Mouse (Mus musculus) midbrain, embryonic 15.5 days (tissue): Measurements from ENCODE around the gene Pou2f1. TPM values are rescaled to one million over a fixed set of nuclear protein-coding genes. Genes with fewer than 3 reads are reported as not detected.
A peak's percentile ranks its signal among the peaks of the same experiment; 100 is the strongest.

Source experiments
- ATAC-seq: fragments of 200-750 bp; cut with Nextera tagmentation; replicated peaks from 2 replicates; pipeline ENCODE4 v1.8.0; 2017; ENCODE audit warnings: moderate TSS enrichment
- H3K27ac ChIP-seq: fragments of 300-500 bp; sonication (generic); 2 replicates; pipeline ENCODE4 v1.5.1; 2015; ENCODE audit warnings: mild to moderate bottlenecking, inconsistent platforms
- H3K27me3 ChIP-seq: fragments of 300-500 bp; sonication (generic); replicated peaks from 2 replicates; pipeline ENCODE4 v1.6.1; 2015; ENCODE audit warnings: inconsistent platforms
- H3K36me3 ChIP-seq: fragments of 300-500 bp; sonication (generic); replicated peaks from 2 replicates; pipeline ENCODE4 v1.6.1; 2015; ENCODE audit warnings: inconsistent platforms
- H3K4me1 ChIP-seq: fragments of 300-500 bp; sonication (generic); 2 replicates; pipeline ENCODE4 v1.6.1; 2015; ENCODE audit warnings: inconsistent platforms
- H3K4me2 ChIP-seq: fragments of 300-500 bp; sonication (generic); 2 replicates; pipeline ENCODE4 v1.6.1; 2015; ENCODE audit warnings: inconsistent platforms, mild to moderate bottlenecking, moderate library complexity
- H3K4me3 ChIP-seq: fragments of 300-500 bp; sonication (generic); 2 replicates; pipeline ENCODE4 v1.5.1; 2015; ENCODE audit warnings: mild to moderate bottlenecking, inconsistent platforms
- H3K9ac ChIP-seq: fragments of 300-500 bp; sonication (generic); 2 replicates; pipeline ENCODE4 v1.6.1; 2015; ENCODE audit warnings: mild to moderate bottlenecking, inconsistent platforms
- H3K9me3 ChIP-seq: fragments of 300-500 bp; sonication (generic); 2 replicates; pipeline ENCODE4 v1.6.1; 2016; ENCODE audit warnings: inconsistent platforms
- WGBS: fragments of 180-500 bp; shearing (Covaris S2); methylation state at CpG from one replicate; pipeline ENCODE4 v1.1.7; 2015; ENCODE audit warnings: mixed read lengths; 5-methylcytosine and 5-hydroxymethylcytosine counted together
- polyA plus RNA-seq: library from polyadenylated mRNA; unstranded; fragments of >200 nt; fragmentation: Nextera tagmentation; extraction: Ambion mirVana; gene quantifications from 2 replicates; pipeline ENCODE4 v1.2.1, GENCODE M21; 2015

Gene Pou2f1
- polyA plus RNA-seq, 1 experiment from 2014 or later: 30.1 TPM

DNA sequence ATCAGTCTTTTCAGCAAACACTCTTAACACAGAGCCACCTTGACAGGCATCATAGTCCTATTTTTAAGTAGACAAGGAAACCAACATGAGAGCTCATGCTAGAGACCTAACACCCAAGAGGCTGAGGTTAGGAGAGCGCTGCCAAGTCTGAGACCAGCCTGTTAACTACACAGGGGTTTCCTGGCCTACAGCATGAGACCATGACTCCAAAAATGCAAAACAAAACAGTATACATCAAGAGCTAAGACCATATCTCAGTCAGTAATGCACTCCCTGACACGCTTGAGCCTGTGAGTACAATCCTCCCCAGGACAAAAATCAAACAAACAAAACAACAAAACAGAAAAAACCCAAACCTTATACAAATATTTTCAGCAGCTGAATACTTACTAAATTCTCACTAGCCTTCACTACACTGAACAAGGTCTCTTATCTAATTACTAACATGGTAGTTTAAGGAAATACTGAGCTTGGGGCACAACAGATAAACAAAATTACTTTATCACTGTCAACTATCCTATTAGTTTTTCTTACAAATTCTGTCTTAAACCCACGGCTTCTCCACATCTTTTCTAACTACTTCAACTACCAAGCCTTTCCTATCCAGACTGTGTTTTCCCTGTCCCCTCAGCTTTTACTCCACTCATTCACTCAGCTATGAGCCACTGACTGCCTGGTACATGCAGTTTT, 33.3 kb downstream of the Pou2f1 start:
- ATAC-seq: no peak
- H3K27ac ChIP-seq: no peak overlapping the region
- H3K9me3 ChIP-seq: no peaks in the 10 kb centered on the region
- no peak overlapping the region for H3K4me3 ChIP-seq
- no peaks in the 10 kb centered on the region for H3K36me3 ChIP-seq
- H3K27me3 ChIP-seq: no peaks in the 10 kb centered on the region
- H3K4me2 ChIP-seq: no peak overlapping the region
- no peak overlapping the region for H3K9ac ChIP-seq
- WGBS: 92% methylated on average over 3 of the region's 3 CpGs
- peaks cover 12% of the 10 kb centered on the region for H3K4me1 ChIP-seq

DNA sequence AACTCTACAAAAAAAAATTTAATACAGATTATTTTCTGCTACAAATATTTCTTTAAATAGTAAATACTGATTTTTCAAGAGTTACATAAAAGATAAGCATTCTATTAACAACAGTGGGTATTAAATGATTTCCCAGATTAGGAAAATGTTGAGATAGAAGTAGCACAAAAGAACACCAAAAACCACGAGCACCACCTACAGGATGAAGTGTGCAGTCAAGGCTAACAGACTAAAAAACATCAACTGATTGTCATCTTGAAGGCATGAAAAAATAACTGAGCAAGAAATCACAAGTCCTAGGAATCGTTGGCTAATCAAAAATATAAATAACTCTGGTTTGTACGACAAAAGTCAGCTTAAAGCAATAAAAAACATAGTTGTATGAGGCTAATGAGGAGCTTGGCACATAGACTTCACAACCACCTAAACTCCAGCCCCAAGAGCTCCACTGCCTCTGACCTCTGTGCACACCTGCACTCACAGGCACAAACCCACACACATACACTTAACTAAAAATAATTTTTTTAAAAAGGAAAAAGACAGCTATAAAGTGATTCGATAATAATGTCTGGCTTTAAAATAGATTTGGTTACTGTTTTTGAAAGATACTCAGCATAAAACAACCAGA, 35.3 kb downstream of the Pou2f1 start:
- 44% methylated on average over 4 of the region's 4 CpGs for WGBS
- H3K9ac ChIP-seq: no peak overlapping the region
- no peak overlapping the region for H3K4me2 ChIP-seq
- H3K9me3 ChIP-seq: no peaks in the 10 kb centered on the region
- H3K36me3 ChIP-seq: no peaks in the 10 kb centered on the region
- H3K27me3 ChIP-seq: no peaks in the 10 kb centered on the region
- H3K4me1 ChIP-seq: peaks cover 12% of the 10 kb centered on the region
- ATAC-seq: peak; percentile 65; the same call in 1 of the 2 replicates
- no peak overlapping the region for H3K4me3 ChIP-seq
- no peak overlapping the region for H3K27ac ChIP-seq

DNA sequence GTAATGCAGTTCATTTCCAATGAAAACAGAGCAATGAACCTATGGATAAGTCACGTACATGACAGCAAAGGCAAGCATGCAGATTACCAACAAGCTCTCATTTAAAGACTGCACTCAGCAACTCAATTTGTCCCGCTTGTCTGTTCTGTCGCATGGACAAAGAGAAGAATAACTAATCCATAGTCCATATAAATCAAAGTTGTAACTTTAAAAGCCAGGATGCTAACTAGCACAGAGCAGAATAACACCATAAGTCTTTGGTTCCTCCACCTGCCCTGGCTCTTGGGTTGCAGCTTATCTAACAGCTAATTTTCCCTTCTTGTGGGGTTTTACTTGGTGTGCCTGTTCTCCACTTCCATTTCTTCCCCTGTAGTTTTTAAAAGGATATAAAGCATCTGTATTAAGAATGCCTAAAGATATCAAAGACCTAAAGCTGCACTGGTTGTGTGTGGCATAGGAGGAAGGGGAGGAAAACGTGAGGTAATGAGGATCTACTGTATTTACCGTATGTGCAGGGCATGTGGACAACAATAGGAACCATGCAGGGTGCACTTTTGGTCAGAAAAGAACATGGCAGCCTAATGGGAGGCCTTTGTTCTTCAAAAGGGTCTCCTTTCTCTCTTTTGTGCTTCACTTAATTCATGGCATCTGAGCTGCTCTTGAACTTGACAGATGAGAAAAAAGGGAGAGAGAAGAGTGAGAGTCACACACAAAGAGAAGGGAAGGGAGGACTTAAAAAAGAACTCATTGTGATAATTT, 36.1 kb downstream of the Pou2f1 start:
- H3K27me3 ChIP-seq: no peaks in the 10 kb centered on the region
- ATAC-seq: peak; percentile 78
- no peak overlapping the region for H3K9ac ChIP-seq
- H3K36me3 ChIP-seq: no peaks in the 10 kb centered on the region
- no peak overlapping the region for H3K4me3 ChIP-seq
- 26% methylated on average over 5 of the region's 5 CpGs for WGBS
- H3K27ac ChIP-seq: no peak overlapping the region
- H3K4me2 ChIP-seq: no peak overlapping the region
- no peaks in the 10 kb centered on the region for H3K9me3 ChIP-seq
- H3K4me1 ChIP-seq: peaks cover 12% of the 10 kb centered on the region

DNA sequence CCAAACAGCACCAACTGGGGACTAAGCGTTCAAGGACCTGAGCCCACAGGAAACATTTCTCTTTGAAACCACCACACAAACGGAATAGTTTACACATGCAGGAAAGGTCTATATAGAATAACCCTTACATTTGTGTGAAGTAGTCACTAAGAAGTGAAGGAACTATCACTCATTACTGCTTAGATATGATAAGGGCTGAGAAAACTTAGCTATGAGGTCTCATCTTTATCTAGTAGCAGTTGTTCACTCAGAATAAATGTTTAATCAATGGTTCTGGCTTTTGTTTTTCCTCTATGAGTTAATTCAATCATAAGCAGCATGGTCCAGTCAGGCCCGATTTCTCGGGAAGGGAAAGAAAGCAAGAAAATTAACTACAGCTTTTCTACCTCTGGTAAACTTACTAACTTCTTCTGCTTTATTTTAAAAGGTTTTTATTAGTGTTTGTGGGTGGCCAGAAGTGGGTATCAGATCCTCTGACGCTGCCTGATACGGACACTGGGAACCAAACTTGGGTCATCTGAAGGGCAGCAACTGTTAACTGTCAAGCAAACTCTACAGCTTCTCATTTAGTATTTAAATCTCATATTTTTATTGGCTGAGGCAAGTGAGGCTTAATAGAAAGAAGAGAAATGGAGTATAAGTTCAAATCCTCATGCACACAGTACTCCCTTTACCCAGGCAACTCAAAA, 40.7 kb downstream of the Pou2f1 start:
- H3K27me3 ChIP-seq: no peaks in the 10 kb centered on the region
- H3K9me3 ChIP-seq: no peaks in the 10 kb centered on the region
- no peak for ATAC-seq
- H3K4me3 ChIP-seq: no peak overlapping the region
- peaks cover 12% of the 10 kb centered on the region for H3K4me1 ChIP-seq
- H3K36me3 ChIP-seq: no peaks in the 10 kb centered on the region
- WGBS: 88% methylated on average over 6 of the region's 6 CpGs
- H3K9ac ChIP-seq: no peak overlapping the region
- no peak overlapping the region for H3K4me2 ChIP-seq
- H3K27ac ChIP-seq: no peak overlapping the region

DNA sequence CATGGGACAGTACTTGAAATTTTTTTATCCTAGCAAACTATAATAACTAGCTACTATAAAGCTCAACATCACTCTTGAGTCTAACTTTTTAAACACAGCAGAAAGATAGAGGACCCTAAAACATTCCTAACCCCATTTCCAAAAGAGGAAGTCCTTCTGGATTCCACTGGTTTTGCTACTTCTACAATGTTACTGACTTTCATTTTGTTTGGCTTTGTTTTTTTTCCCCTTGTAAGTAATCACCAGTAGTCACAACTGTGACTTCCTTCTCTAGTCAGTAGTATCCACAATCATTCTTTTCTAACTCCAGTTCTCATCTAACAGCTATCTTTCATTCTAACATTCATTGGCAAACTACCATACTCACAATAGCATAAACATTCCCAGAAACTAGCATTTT, 44.3 kb downstream of the Pou2f1 start:
- ATAC-seq: no peak
- no peak overlapping the region for H3K9ac ChIP-seq
- H3K36me3 ChIP-seq: no peaks in the 10 kb centered on the region
- no peaks in the 10 kb centered on the region for H3K9me3 ChIP-seq
- H3K27me3 ChIP-seq: no peaks in the 10 kb centered on the region
- H3K27ac ChIP-seq: no peak overlapping the region
- H3K4me2 ChIP-seq: no peak overlapping the region
- no peak overlapping the region for H3K4me3 ChIP-seq
- H3K4me1 ChIP-seq: no peaks in the 10 kb centered on the region

DNA sequence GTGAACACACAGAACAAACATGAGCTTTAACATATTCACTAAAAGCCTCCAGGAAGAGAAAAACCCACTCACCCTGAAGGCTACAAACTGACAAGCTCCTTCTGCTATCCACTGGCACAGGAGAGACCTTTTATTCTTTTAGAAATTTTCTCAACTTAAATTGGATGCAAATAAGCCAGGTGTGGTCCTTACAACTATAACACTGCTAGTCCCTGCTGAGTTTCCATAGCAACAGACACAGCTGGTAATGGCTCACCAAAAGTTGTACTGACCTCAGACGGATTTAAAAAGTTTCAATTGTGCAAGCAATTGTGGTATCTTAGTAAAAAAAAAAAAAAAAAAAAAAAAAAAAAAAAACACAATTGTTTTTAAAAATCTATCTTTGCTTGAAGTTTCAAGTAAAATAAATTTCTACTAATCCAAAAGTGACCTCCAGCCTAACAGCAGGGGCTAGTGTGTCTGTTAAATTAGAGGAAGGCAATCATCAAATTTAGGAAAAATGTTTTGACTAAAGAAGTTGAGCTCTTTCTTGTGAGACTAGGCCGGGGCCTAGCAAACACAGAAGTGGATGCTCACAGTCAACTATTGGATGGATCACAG, 54.2 kb downstream of the Pou2f1 start:
- Histone ChIP-seq H3K36me3 (no peaks in the 10 kb centered on the region), H3K4me2 (no peak overlapping the region), H3K9ac (no peak overlapping the region), H3K27me3 (no peaks in the 10 kb centered on the region), H3K4me3 (no peak overlapping the region), H3K27ac (no peak overlapping the region), H3K4me1 (peaks cover 3% of the 10 kb centered on the region; the same call in 1 of the 2 replicates), H3K9me3 (no peaks in the 10 kb centered on the region)
- 24% methylated on average over 2 of the region's 2 CpGs for WGBS
- no peak for ATAC-seq

DNA sequence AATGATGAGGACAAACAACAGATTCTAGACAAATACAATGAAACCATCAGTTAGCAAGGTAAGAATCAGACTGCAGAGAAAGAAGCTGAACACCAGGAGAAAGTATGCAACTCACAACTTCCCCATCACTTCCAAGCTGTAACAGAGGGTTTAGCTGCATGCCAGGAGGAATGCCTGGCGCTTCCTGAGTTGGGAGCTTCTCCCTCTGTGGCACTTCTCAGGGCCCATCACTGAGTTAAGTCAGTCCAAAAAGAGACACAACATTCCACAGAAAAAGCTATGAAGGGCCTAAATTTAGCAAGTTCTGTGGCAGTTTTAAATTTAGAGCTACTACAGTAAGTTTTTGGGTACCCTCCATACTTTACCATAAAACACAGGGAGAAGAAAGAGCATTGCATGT, 59.2 kb downstream of the Pou2f1 start:
- H3K4me2 ChIP-seq: no peak overlapping the region
- no peak overlapping the region for H3K9ac ChIP-seq
- H3K9me3 ChIP-seq: no peaks in the 10 kb centered on the region
- H3K36me3 ChIP-seq: no peaks in the 10 kb centered on the region
- no peak for ATAC-seq
- no peak overlapping the region for H3K27ac ChIP-seq
- no peak overlapping the region for H3K4me3 ChIP-seq
- WGBS: 100% methylated on average over 1 of the region's 1 CpGs
- H3K27me3 ChIP-seq: no peaks in the 10 kb centered on the region
- H3K4me1 ChIP-seq: peaks cover 3% of the 10 kb centered on the region; the same call in 1 of the 2 replicates

DNA sequence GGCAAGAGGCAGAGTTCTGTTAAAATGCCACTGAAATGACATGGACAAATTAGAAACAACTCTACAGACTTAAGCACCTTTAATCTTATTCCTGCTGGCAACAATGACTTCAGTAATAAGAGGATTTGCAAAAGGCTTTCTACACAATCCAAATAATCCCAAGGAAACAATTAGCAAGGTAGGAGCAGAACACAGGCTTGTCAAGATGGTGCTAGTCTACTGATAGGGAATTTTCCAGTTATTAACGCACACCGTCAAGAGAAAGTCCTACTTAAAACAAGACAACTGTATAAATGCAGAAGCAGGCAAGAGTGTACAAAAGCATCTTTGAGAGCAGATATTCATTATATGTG, 67.0 kb downstream of the Pou2f1 start:
- Histone ChIP-seq H3K27ac (peak overlapping the region; percentile 69), H3K4me2 (0 out of 2 replicates have a peak overlapping the region, but pooled peaks have one; percentile 6), H3K36me3 (no peaks in the 10 kb centered on the region), H3K4me1 (peaks cover 26% of the 10 kb centered on the region), H3K9me3 (no peaks in the 10 kb centered on the region), H3K9ac (no peak overlapping the region), H3K4me3 (no peak overlapping the region), H3K27me3 (no peaks in the 10 kb centered on the region)
- WGBS: 25% methylated on average over 2 of the region's 2 CpGs
- ATAC-seq: peak; percentile 86; the same call in 1 of the 2 replicates

DNA sequence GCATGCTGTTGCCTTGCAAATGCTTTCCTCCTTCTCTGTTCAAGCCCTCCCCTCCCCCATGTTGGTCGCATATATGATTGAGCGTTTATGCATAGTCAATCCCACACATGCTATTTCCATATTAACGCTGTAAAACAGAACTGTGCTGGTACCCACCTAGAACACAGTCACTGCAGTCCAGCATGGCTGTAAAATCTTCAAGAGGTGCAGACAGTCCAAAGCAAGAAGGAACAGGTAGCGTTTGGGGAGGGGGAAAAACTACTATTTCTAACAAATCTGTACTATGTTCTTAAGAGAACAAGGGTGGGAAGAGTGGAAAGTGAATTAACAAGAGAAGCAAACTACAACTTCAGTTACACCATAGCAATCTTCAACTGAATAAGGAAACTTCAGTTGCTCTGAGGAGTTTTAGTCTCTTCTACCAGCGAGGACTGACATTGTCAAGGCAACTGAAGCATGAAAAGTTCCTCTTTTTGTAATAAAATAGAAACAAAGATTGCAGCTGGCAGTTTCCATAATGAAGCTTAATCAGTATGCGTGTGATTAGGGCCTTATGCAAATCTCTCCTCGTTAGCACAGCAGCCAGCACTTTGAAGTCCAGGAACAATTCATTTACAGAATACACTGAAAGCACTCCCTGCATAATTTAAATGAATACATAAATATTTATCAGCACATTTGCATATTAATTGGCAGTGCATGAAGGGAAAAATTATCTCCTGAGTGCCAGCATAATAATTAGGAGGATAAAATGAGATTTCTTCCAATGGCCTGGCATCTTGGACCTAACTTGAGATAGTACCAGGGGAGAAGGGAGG, 67.6 kb downstream of the Pou2f1 start:
- Histone ChIP-seq H3K36me3 (no peaks in the 10 kb centered on the region), H3K4me1 (peaks cover 26% of the 10 kb centered on the region), H3K27ac (peak overlapping the region; percentile 80), H3K9me3 (no peaks in the 10 kb centered on the region), H3K4me3 (peak overlapping the region; percentile 24), H3K4me2 (peak overlapping the region; percentile 37), H3K9ac (no peak overlapping the region), H3K27me3 (no peaks in the 10 kb centered on the region)
- peak; percentile 96 for ATAC-seq
- 23% methylated on average over 7 of the region's 7 CpGs for WGBS

DNA sequence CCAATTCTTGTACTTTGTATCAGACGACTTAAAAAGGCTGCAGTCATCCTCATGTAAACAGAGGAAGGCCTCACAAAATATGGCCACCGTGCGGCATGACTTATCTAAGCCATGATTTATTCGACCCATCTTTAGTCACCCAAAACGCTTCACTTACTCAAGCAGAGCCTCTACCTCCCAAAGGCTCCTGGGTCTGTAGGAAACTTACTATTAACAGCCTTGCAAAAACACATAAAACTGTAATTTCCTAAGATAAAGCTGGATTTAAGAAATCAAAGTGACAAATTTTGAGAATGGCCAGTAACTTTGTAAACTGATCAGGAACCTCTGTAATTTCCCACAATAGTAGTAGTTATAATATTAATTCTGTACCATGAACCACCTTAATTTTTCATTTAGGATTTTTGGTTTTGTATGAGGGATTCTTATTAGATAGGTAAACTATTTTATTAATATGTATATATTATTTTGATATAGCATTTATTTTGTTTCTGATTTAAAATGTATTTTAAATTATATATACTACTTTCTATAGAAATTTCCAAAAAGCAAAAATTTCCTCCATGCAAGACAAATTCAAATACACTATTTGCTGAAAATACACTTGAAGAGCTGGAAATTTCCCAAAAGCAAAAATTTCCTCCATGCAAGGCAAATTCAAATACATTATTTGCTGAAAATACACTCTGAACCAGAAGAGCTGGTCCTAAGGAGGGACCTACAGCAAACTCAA, 68.4 kb downstream of the Pou2f1 start:
- Histone ChIP-seq H3K4me1 (peaks cover 26% of the 10 kb centered on the region), H3K9me3 (no peaks in the 10 kb centered on the region), H3K9ac (no peak overlapping the region), H3K36me3 (no peaks in the 10 kb centered on the region), H3K4me3 (peak overlapping the region; percentile 25), H3K4me2 (peak overlapping the region; percentile 37), H3K27ac (peak overlapping the region; percentile 80), H3K27me3 (no peaks in the 10 kb centered on the region)
- 46% methylated on average over 5 of the region's 5 CpGs for WGBS
- no peak for ATAC-seq

DNA sequence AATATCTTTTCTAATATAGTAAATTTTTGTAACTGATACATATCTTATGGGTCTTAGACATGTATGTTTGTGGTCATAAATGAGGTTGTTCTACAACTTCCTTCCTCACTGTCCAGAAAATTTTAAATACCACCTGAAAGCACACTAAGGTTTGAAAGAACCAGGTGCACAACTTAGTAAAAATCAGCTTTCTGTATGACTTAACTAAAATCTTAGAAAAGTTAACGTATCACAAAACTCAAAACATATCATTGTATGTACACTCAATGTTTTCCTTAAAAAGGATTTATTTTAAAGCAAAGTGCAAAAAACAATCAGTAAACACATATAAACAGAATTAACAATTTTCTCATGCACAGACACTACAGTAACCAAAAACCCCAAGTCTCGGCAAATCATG, 69.6 kb downstream of the Pou2f1 start:
- Histone ChIP-seq H3K9me3 (no peaks in the 10 kb centered on the region), H3K4me2 (no peak overlapping the region), H3K9ac (no peak overlapping the region), H3K27me3 (no peaks in the 10 kb centered on the region), H3K27ac (no peak overlapping the region), H3K4me3 (no peak overlapping the region), H3K36me3 (no peaks in the 10 kb centered on the region), H3K4me1 (peaks cover 26% of the 10 kb centered on the region)
- ATAC-seq: no peak
- 83% methylated on average over 2 of the region's 2 CpGs for WGBS
